20 mouse cellular contexts compared by ENCODE assay signal in the genomic region with DNA sequence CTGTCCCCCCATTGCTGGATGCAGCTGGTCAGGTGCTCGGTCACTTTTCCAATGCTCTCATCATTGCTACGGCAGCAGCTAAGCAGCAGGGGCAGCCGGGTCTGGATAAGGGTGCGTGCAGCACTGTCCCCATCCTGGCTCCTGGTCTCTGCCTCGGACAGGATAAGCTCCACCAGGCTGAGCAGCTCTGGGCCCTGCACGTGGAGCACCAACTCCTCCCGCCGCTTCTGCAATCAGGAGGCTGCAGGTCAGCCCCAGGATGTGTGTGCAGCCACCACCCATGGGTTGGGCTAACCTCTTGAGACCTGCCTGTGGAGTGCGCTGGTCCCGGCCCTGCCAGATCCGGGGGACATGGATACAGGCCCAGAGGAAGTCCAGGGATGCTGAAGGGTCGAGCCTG.
"Had no signal": no experiment of that assay in that cellular context is flagged by ENCODE, and none has a peak within 500 bp of the region (broad histone marks: within the 10 kb centered on the region; RNA-seq: fewer than 3 reads in every experiment).

No protein-coding gene starts in this region.

- H3K27ac ChIP-seq: limb, embryonic 15.5 days; midbrain, embryonic 10.5 days; midbrain, embryonic 12.5 days; neural tube, embryonic 13.5 days; neural tube, embryonic 15.5 days had no signal

- H3K9ac ChIP-seq: limb, embryonic 15.5 days; lung, embryonic 14.5 days; midbrain, embryonic 12.5 days; neural tube, embryonic 13.5 days; neural tube, embryonic 15.5 days had no signal

- H3K4me2 ChIP-seq: limb, embryonic 15.5 days; lung, embryonic 14.5 days; midbrain, embryonic 12.5 days; neural tube, embryonic 13.5 days; neural tube, embryonic 15.5 days had no signal

- DNase-seq: lung, adult 18-20 months; lung, embryonic 14.5 days; lung, postnatal 10 days; lung, postnatal 4 days; midbrain, embryonic 14.5 days; retina, postnatal 1 day; right cerebral cortex, adult 18-20 months; right cerebral cortex, postnatal 25 days; right cerebral cortex, postnatal 4 days; spleen, adult 18-20 months; thymus, adult 18-20 months; thymus, postnatal 14 days; thymus, postnatal 36 days had no signal

- H3K9me3 ChIP-seq: limb, embryonic 15.5 days; midbrain, embryonic 10.5 days; midbrain, embryonic 12.5 days; neural tube, embryonic 13.5 days; neural tube, embryonic 15.5 days had no signal

- H3K27me3 ChIP-seq: limb, embryonic 15.5 days; midbrain, embryonic 12.5 days; neural tube, embryonic 13.5 days; neural tube, embryonic 15.5 days had no signal

- ATAC-seq: midbrain, embryonic 16.5 days had no signal

- H3K4me1 ChIP-seq: limb, embryonic 15.5 days; midbrain, embryonic 10.5 days; midbrain, embryonic 12.5 days; neural tube, embryonic 13.5 days; neural tube, embryonic 15.5 days had no signal

- H3K4me3 ChIP-seq: limb, embryonic 15.5 days; midbrain, embryonic 10.5 days; midbrain, embryonic 12.5 days; myocyte; neural tube, embryonic 13.5 days; neural tube, embryonic 15.5 days had no signal
